Mouse (Mus musculus) MN1 (cell line): ENCODE results near the gene Zbtb16.

Source experiments
- DNase-seq: peaks from one replicate; pipeline ENCODE4 v3.0.0-alpha.2; 2016; ENCODE audit warnings: low spot score

The Zbtb16 gene

DNA sequence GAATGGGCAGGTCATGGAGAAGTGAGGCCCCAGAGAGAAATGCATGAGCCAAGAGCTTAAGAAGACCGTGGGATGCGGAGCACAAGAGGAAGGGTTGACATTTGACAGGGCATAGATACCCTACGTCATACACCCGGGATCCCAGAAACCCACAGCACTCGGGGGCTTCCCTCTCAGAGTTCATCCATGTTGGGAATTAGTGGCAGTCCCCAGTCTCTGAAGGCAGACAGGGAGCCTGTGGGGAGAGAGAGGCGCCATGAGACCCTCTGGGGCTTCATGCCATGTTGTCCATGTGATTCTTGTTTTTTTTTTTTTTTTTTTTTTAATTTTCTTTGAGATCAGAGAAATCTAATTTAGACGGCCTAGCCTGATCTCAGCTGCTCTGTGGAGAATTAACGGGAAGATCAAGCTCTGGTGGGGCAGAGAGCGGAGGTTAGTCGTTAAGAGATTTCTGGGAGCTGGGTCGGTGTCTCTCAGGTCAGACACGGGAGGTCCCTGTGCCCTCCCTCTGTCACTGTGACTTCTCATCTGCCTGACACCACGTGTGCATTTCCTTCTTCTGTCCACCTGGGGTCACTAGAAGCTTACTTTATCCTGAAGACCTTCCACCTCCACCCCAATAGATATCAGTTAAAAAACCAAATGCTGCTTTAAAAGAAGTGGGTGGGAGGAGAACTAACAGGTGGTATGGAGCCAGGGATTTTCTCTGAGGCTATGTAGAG lies 190.9 kb downstream of the Zbtb16 start:
- DNase-seq = peak; percentile 19

DNA sequence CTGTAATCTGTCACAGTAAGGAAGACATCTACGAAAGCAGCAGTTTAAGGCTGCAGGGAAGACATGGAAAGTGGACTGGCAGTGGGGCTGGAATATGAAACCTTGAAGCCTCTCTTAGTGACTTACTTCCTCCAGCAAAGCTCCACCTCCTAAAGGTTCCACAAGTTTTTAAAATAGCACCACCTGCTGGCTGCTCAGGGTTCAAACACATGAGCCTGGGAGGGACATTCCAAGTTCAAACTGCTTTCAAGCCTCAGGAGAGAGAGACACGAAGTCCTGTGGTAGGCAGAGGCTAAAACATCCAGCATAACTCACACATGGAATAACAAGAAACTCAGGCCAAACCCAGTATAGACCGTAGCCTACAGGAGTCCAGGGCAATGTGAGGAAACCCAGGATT lies 191.6 kb downstream of the Zbtb16 start:
- no peak for DNase-seq

- no peak for DNase-seq
Measured at GRCm38 (mm10) chr9:48641636-48642035, 194.4 kb downstream of the Zbtb16 start.

GRCm38 (mm10) chr9:48640881-48641280 lies 195.1 kb downstream of the Zbtb16 start:
- no peak for DNase-seq

- DNase-seq = no peak
Measured at GRCm38 (mm10) chr9:48638176-48638803, 197.7 kb downstream of the Zbtb16 start.

- no peak for DNase-seq
Measured at GRCm38 (mm10) chr9:48637161-48637560, 198.9 kb downstream of the Zbtb16 start.

- no peak for DNase-seq
Measured at GRCm38 (mm10) chr9:48635576-48636350, 200.3 kb downstream of the Zbtb16 start.

DNA sequence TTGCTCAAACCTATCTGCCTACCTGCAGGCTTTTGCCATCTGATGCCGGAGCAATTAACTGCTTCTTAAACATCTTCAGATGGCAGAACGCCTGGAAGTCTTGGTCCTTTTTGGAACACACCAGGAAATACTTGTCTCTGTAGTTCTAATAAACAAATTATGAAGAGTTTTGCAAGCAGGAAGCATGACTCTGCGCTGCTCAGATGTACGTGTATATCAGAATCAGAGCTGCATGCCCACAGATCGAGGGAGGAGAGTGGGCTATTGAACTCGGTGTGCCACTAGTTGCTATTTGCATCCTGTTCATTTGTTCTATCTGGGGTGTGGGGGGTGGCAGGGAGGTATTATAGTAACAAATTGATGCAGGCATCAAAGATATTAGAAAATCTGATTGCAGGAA lies 202.9 kb downstream of the Zbtb16 start:
- no peak for DNase-seq

DNA sequence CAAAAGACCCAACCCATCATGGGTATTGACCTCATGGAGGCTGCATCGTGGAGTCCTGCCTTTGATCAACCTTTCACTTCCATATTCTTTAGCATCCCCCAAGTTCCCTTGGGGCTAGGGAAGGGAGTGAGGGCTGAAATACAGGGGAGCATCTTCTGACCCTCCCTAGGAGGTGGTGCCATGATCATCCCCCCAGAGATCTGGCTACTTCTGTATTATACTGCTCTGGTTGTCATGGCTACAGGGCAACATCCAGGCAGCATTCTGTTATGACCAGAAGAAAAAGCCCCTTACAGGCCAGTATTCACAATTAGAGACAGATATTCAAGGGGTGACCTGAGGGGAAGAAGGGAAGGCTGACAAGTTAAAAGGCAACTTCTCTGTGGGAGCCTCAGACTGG lies 216.8 kb downstream of the Zbtb16 start:
- no peak for DNase-seq

GRCm38 (mm10) chr9:48618589-48618988 lies 217.4 kb downstream of the Zbtb16 start:
- DNase-seq = peak; percentile 83

DNA sequence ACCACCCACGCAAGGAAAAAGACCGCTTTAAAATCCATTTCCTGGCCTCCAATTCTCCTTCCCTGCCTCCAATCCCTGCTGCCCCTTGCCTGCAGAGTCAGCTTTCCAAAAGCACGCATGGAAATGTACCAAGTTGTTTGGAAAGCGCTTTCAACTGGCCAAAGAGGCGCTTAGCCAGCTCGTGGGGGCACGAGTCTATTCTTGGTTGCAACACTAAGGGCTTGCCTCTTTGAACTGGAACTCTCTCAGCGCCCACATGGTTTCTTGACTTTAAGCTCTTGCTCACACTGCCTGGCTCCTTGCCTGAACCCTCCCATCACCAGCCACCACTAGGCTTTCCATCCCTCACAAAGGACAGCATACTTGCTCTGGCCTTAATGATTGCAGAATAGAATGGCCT lies 217.9 kb downstream of the Zbtb16 start:
- DNase-seq = no peak

- DNase-seq = no peak
Measured at GRCm38 (mm10) chr9:48617511-48618010, 218.5 kb downstream of the Zbtb16 start.

- DNase-seq = no peak
Measured at GRCm38 (mm10) chr9:48613221-48613620, 222.8 kb downstream of the Zbtb16 start.

GRCm38 (mm10) chr9:48612542-48612941 lies 223.5 kb downstream of the Zbtb16 start:
- DNase-seq = no peak

DNA sequence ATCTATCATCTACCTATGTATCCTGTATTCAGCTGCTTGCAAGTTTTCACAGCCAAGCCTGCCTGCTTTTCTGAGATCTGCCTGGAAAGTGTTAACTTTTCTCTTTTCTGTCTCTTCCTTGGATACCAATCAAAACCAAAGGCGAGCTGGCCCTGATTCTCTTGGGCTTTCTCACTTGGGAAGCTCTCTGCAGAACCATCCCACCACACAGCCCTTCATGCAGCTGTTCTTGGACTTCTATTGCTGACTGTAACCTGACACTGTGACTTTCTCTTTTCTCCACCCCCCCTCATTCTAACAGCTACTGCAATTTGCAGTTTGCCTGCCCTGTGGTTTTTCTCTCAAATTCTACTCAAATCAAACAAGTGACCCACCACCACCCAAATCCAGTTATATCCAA lies 225.0 kb downstream of the Zbtb16 start:
- no peak for DNase-seq

- no peak for DNase-seq
Measured at GRCm38 (mm10) chr9:48609734-48610133, 226.3 kb downstream of the Zbtb16 start.

- no peak for DNase-seq
Measured at GRCm38 (mm10) chr9:48607417-48607816, 228.6 kb downstream of the Zbtb16 start.

GRCm38 (mm10) chr9:48606171-48606570 lies 229.9 kb downstream of the Zbtb16 start:
- DNase-seq = no peak

DNA sequence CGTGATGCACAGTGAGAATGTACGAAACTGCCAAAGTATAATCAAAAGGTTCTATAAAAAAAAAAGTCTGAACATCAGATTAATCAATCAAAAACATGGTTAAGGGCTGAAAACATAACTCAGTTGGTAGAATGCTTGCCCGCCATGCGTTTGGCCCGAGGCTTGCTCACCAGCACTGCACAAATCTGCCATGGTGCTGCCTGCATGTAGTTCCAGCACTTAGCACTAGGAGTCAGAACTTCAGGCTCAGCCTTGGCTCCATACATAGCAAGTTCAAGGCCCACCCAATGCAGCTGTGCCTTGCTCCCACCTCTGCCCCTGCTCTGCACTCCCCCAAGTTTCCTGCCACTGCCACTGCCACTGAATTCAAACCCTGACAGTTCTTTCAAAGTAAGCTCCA lies 230.3 kb downstream of the Zbtb16 start:
- DNase-seq = no peak

GRCm38 (mm10) chr9:48604939-48605598 lies 231.0 kb downstream of the Zbtb16 start, which contains the start of gene Nnmt:
Gene Nnmt (minus strand): TSS chr9:48605153.
- no peak for DNase-seq
